Mouse (Mus musculus) hindlimb bud, embryonic 11.5 days (tissue): ENCODE data around the gene Ube4b.

ENCODE experiments used
- DNase-seq: peaks from one replicate; pipeline ENCODE4 v3.0.0-alpha.2; 2012; ENCODE audit warnings: low read depth, low spot score; ENCODE audit errors: extremely low spot score

The Ube4b gene

DNA sequence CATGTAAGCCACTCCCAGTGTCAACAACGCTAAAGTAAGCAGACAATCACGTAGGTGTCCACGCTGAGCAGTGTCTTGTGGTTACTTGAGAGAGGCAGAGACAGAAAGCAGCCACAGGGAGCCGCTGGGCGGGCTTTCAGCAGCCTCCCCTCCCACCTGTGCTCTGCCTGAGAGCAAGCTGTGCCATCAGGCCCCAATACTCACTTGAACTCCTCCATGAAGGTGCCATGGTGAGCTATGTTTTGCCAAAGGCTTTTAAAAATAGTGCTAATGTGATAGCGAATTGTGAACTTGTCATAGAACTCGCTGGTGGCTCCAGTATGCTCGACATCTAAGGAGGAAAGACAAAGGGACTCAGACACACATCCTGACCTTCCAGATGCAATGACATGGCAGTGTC is 82.2 kb downstream of the Ube4b start:
- no peak for DNase-seq

DNA sequence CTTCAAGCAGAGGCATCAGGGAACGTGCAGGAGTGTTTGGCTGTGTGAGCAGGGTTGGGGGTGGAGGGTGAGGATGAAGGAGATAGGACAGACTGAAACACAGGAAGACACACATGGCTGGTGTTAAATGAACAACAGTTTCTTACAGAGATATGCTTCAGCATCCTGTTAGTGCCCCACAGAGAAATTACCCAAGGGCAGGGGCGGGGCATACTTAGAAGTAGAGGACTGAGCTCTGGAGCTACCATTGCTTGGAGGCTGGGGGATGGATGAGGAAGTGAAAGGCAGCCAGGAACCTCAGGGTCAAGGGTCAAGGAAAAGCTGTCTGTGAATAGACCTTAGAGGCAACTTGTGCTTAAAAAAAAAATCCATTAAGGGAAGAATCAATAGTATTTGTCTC is 85.9 kb downstream of the Ube4b start:
- DNase-seq, result no peak

DNA sequence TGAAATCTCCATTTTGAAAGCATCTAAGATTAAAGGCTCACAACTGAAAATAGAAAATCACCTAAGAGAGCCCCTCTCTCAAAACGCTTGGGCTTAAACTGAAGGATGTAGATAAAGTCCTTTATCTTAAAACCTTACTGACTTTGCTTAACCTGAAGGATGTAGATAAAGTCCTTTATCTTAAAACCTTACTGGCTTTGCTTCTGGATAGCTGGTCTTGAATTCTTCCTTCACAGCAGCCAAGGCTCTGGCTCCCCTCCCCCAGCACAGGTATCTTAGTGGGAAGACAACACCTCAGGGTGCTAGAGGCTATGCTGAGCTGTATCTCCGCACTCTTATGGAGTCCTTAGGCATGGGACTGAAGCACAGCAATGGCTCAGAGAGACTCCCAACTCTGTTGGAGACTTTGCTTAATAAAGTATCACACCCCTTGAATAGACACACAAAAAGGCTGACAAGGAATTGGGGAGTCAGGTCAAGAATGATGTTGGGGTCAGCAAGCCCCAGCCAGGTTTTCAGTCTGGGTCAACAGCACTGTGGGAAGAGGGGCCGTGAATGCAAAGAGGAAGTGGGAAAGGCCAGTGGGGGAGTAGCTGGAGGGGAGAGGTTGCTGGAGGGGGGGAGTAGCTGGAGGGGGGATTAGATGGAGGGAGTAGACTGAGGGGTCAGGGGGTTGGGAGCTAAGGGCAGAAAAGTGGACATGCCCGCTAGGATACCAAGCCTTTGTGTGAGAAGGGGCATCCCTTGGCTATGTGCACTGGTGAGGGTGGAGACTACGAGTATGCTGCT is 86.9 kb downstream of the Ube4b start:
- no peak for DNase-seq

DNA sequence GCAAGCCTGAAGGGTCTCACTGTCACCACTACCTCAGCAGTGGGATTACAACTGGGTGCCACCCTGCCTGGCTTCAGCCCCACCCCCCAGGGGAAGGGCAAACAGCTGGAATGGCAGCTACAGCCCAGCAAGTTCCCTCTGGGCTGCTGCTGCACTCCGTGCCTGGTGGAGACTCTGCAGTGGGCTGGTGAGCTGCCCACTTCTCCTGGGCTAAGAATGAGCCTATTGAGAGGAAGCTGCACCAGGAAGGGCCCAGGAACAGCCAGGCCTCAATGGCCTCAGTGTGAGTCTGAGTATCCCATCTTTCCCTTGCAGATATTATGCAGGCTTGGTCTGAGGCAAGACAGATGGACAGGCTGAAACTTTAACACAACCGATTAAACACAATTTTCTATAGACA is 88.4 kb downstream of the Ube4b start:
- DNase-seq, result no peak

DNA sequence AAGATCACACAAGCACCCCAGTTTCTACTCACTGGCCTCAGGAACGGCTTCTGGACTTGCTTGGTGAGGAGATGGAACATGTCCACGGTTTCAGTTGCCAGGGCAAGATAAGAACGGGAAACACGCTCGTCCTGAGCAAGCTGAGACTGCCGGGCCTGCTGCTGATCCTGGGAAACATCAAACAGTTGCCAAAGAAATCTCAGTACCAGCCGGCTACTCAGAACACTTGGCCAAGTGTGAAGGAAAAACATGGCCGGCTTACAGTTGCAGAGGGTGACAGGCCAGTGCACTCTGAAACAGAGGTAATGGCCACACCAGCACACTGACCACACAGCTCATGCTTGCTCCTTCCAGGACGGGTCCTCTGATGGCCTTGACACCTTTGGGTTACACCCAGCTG is 89.2 kb downstream of the Ube4b start:
- no peak for DNase-seq

DNA sequence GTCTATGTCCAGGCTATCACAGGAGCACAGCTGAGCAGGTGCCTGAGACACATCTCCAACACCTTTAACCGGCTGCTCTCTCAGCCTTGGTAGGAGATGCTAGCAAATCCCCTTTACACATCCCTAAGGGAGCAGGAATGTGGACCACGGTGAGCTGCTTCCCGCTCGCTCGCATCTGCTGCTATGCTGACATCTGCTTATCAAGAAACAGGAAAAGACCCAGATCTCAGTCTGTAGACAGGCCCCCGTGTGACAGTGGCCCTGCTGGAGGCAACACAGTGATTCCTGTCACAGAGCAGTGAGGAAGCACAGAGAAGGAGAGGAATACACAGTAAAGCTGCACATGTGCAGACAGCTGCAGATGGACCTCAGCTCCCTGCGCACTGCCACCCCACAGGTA is 90.2 kb downstream of the Ube4b start:
- no peak for DNase-seq

DNA sequence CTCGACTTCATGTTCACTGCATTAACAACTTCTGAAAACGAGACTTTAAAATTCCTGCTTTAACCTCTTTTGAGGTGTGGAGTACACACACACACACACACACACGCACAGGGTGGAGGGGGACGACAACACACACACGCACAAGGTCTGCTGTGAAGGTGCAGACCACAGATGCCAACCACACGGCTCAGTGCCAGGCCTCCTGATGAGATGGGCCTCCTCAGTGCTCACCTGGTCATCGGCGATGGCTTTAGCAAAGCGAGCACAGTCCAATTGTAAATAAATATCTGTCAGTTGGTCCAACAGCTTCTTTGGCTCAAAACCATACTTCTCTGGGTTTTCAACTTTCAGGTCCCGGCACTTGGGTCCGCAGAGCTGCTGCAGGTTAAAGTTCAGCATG is 91.7 kb downstream of the Ube4b start:
- DNase-seq, result no peak

DNA sequence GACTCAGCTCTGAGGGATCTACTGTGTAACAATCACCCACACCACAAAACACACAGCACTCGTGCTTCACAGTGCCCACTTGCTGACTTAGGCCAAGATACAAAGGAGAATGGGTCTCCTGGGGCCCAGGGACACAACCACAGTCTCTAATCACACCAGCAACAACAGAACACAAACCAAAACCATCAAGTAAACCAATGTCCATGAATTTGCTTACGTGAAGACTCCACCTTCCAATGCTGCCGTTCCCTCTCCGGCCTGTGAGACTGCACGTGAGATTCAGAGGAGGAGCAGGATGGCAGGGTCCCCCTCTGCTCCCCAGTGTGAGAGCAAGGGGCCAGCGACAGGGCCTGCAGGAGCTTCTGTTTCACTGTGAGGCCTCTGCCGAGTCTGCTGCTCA is 93.8 kb downstream of the Ube4b start:
- no peak for DNase-seq

DNA sequence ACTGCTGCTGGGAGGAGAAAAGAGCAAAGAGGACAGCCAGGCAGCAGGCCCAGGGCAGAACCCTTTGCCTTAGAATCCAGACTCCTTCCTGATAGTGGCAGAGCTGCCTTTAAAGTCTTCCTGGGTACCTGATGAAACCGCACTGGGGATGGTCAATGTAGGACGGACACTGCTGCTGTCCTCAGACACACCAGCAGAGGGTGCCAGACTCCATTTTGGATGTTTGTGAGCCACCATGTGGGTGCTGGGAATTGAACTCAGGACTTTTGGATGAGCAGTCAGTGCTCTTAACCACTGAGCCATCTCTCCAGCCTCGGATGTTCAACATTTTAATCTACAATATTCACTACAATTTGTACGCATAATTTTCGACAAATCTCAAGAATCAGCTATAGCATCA is 96.1 kb downstream of the Ube4b start:
- no peak for DNase-seq

DNA sequence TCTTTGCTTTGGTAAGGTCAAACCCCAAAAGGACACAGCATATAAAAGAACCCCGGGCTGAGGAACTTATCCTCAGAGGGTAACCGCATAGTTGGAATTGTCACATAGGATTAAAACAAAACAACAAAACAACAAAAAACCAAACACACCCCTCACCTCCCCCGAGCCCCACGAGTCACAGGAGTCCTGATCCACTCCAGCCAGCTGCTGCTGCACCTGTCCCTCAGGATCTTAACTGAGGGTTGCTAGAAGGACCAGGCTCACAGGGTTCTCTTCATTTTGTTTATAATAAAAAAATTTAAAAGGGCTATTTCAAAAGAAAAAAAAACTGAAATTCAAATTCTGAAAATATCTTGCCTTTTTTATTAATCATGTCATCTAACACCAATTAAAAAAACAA is 97.8 kb downstream of the Ube4b start:
- DNase-seq, result no peak

DNA sequence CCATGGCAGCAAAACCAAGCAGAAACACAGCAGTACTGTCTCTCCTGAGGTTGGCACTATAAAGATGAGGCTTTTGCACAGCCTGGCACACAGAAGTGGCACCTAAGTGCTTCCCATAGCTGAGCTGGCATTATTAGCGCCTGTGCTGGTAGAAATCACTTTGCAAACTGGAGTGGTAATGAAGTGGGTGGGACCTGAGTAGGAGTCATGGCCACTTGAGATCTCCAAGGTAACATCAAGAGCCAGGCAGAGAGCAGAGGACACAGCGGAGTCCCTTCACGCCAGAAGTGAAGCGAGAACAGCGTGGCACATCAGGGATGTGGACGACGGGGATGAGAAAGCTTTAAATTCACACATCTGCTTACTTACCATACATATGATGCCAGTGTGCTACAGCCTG is 99.3 kb downstream of the Ube4b start:
- no peak for DNase-seq

DNA sequence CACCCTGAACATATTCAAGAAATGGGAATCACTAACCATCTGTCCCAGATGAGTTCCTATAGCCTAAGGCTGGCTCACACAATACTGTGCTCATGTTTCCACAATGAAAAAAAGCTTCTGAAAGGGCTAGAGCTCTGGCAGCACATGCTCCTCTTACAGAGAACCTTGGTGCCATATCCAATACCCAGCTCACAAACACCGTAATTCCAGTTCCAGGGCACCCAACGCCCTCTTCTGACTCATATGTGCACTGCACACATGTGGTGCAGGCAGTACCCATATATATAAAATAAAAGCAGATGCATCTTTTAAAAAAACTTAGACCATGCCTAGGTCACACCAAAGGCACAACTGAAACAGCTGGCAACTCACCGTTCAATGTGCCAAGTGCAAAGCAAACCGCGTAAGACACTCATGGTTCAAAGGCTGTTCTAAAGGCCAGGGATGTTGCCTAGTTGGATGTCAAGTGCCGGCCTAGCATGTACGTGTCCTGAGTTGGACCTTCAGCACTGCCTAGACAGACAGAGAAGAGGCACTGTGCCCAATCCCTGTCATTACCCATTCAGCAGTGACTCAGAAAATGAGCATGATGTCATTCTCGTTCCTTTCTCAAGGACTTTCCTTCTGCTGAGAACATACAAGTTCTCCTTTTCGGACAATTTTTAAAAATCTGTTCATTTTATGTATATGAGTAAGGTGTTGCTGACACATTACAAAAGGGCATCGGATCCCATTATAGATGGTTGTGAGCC is 101.0 kb downstream of the Ube4b start:
- DNase-seq, result no peak

DNA sequence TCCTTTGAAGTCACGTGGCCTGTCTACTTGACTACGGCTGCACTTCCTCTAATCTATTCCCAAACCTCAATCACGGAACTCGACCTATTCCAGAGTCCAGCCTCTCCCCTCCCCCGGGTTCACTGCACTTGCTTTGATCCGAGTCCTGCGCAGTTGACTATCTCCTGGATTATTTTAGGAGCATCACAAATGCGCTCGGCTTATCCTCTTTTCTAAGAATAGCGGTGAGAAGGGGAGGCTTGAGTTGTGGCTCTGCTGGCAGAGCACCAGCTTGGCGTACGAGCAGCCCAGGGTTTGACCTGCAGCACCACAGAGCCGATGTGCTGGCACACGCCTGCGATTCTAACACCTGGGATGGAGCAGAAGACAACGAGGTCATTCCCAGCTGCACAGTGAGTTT is 102.8 kb downstream of the Ube4b start:
- no peak for DNase-seq

DNA sequence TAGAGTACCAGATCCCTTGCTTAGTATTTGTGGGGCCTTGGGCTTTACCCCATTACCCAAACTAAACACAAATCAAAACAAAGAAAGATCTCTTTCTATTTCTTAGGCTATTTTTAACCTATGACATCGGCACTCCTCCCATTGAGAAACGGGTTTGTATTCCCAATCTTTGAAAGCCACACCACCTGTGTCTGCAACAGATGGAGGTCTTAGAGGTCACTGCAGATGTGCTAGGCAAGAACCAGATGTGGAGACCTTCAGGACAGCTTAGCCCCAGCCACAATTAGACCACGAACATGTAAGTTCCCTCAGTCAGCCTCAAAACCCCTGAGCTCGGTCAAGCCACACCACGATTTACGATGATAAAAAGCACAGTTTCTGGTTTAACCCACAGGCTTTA is 103.8 kb downstream of the Ube4b start:
- DNase-seq, result no peak

DNA sequence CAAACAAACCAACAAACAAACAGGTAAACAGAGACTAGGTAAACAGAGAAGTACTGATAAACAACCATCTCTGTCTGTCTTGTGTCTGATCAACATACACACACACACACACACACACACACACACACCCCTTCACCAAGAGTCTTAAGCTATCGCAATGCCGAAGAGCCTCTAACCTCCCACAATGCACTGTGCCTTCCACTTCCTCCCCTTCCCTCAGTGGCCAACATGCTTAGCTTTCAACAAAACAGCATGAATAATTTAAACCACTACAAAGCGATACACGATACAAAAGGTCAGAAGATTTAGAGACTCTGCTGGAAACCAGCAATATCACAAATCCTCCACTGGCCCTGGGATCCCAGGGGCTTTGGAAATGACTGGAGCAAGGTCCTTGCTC is 104.3 kb downstream of the Ube4b start:
- no peak for DNase-seq

DNA sequence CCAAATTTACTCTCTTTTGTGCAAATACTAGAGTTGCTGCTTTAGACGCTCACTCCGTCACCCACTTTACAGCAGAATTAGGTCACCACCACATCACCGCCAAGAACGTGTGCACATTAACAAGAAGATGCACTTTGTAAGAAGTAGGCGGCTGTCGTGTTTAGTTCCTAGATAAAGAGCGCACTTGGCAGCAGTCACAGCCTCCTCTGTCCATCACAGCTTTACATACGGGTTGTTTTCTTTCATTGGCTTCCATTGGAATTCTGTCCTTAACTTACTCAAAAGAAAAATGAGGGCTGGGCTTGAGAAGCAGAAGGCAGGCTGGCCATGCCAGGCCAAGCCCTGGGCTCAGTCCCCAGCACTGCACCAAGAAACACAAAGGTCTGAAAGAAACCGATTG is 107.5 kb downstream of the Ube4b start:
- no peak for DNase-seq

DNA sequence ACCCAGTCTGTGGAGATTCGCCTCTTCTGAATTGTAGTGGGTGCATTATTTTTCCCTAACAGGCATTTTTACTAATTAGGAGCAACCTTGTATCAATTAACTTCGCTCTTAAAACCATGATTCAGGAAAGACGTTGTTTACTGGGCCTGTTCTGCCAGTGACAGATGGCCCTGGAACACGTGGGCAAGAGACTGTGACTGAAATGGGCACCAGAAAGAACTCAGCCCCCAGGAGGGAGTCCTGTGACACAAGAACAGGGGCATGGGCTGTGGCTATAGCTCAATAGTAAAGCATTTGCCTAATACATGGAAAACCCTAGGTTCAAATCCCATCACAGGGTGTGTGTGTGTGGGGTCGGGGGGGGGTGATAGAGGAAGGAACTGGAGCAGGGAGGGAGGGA is 109.2 kb downstream of the Ube4b start:
- DNase-seq, result no peak

DNA sequence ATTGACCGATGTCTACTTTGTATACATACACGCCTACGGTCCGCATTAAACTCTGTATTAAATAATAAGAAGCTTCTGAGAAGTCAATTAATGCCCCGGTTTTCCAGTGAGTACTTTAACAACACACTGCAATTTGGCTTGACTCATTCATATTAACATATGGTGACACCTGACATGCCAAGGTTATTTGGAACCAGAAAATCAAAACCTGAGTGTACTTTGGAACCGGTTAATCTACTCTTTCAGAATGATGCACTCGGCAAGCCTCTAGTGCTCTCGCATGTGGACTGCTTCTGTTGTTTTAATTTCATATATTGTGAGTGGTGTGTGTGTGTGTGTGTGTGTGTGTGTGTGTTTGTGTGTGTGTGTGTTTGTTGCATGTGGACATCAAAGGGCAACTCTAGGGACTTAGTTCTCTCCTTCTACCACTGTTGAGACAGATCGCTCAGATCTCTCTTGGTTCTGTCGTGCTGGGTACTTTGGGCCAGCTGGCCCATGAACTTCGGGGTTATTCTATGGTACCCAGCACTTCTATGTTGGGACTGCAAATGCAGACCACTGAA is 112.2 kb downstream of the Ube4b start:
- DNase-seq, result no peak

DNA sequence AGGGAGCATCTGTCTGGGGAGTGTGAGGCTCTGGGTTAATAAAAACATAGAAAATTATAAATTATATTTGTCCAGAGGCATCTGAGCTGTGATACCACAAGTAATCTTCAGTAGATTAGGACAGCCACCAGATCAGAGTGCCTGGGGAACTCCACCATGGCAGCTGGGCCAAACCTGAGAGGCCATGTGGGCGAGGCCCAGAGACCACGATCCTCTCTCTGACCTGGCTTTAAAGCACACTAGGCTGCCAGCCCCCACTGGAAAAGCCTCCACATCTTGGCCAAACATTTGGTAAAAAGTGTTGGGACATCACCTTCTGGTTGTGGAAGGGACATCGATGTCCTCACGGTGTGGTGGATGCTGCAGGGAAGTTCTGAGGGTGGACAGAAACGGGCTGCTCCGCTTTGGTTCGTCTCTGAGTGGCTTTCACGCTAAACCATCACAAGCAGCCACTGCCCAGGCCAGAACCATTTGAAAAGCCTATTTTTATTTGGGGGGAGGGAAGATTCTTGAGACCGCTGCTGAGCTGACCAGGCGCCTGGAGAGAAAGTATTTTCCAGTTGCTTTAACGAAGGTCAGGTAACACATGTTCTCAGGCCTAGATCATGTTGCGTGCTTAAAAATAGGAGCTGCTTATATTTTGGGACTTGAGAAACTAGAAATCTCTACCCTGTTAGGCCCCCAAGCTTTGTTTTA is 112.8 kb downstream of the Ube4b start:
- no peak for DNase-seq

DNA sequence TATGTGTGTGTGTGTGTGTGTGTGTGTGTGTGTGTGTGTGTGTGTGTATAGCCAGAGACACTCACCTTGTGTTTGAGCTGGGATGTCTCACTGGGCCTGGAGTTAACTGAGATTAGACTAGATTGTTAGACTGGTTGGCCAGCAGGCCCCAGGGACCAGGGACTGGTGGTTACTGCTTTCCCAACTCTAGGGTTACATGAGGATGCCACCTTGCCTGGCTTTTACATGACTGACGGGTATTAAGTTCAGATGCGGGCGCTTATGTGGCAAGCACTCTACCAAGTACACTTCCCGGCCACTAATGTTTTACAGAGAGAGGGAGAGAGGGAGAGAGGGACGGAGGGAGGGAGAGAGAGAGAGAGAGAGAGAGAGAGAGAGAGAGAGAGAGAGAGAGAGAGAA is 114.6 kb downstream of the Ube4b start:
- no peak for DNase-seq

DNA sequence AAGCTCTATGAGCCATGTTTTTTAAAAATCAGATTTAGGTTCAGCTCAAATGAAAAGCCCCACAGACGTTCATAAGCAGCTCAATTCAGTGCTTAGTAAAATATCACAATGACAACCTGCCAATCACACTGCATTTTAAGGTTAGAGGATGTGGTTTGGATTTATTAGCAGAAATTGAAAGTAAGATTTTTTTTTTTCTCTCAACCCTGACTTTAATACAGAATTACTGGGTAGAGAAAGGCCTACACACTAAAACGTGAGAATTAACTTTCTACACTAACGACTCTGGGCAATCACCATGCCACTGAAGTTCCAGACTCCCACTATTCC is 118.1 kb downstream of the Ube4b start:
- DNase-seq, result no peak
